Mouse (Mus musculus) lung, embryonic 16.5 days (tissue): ENCODE results near the gene Cryab. TPM values are rescaled to one million over a fixed set of nuclear protein-coding genes. Genes with fewer than 3 reads are reported as not detected.

Source experiments
- ATAC-seq: fragments of 200-750 bp; cut with Nextera tagmentation; 2 replicates; pipeline ENCODE4 v1.8.0; 2017; ENCODE audit warnings: low read depth, mild to moderate bottlenecking, moderate library complexity
- H3K27ac ChIP-seq: fragments of 300-500 bp; sonication (generic); 2 replicates; pipeline ENCODE4 v1.5.1; 2014; ENCODE audit warnings: mild to moderate bottlenecking, control low read depth, low read length
- H3K27me3 ChIP-seq: fragments of 300-500 bp; sonication (generic); 2 replicates; pipeline ENCODE4 v1.6.1; 2014; ENCODE audit warnings: low read depth, low read length, mixed read lengths; ENCODE audit not compliant: control insufficient read depth, insufficient read depth
- H3K36me3 ChIP-seq: fragments of 300-500 bp; sonication (generic); 2 replicates; pipeline ENCODE4 v1.6.1; 2014; ENCODE audit warnings: low read length; ENCODE audit not compliant: control insufficient read depth, insufficient read depth
- H3K4me1 ChIP-seq: fragments of 300-500 bp; sonication (generic); replicated peaks from 2 replicates; pipeline ENCODE4 v1.6.1; 2014; ENCODE audit warnings: low read length, mixed read lengths; ENCODE audit not compliant: control insufficient read depth, insufficient read depth
- H3K4me2 ChIP-seq: fragments of 300-500 bp; sonication (generic); 2 replicates; pipeline ENCODE4 v1.6.1; 2014; ENCODE audit warnings: low read depth, low read length, control low read depth
- H3K4me3 ChIP-seq: fragments of 300-500 bp; sonication (generic); 2 replicates; pipeline ENCODE4 v1.5.1; 2014; ENCODE audit warnings: mild to moderate bottlenecking, low read length, control low read depth
- H3K9ac ChIP-seq: fragments of 300-500 bp; sonication (generic); 2 replicates; pipeline ENCODE4 v1.6.1; 2014; ENCODE audit warnings: low read length, control low read depth
- H3K9me3 ChIP-seq: fragments of 300-500 bp; sonication (generic); 2 replicates; pipeline ENCODE4 v1.6.1; 2016; ENCODE audit warnings: low read length; ENCODE audit not compliant: control insufficient read depth
- WGBS: fragments of 180-500 bp; shearing (Covaris S2); extraction: QIAGEN DNeasy Blood & Tissue Kit; methylation state at CpG from one replicate; pipeline ENCODE4 v1.1.7; 2014; 5-methylcytosine and 5-hydroxymethylcytosine counted together
- polyA plus RNA-seq: library from polyadenylated mRNA; unstranded; fragments of >200 nt; fragmentation: Nextera tagmentation; extraction: Ambion mirVana; gene quantifications from 2 replicates; pipeline ENCODE4 v1.2.1, GENCODE M21; 2015

Cryab gene
- polyA plus RNA-seq, 1 experiment from 2014 or later, result 174 TPM

- no peak overlapping the region for H3K27ac ChIP-seq
- no peak overlapping the region for H3K9ac ChIP-seq
- no peak for ATAC-seq
- H3K4me3 ChIP-seq, result no peak overlapping the region
- H3K4me2 ChIP-seq, result no peak overlapping the region
- H3K36me3 ChIP-seq, result no peaks in the 10 kb centered on the region
- WGBS, result 82% methylated on average over 14 of the region's 14 CpGs
- H3K9me3 ChIP-seq, result no peaks in the 10 kb centered on the region
- H3K4me1 ChIP-seq, result peaks cover 7% of the 10 kb centered on the region
- H3K27me3 ChIP-seq, result no peaks in the 10 kb centered on the region
These were observed 10.0 kb upstream of the Cryab start for GRCm38 (mm10) chr9:50740867-50741784.

- 63% methylated on average over 3 of the region's 3 CpGs for WGBS
- Histone ChIP-seq H3K9me3 (no peaks in the 10 kb centered on the region), H3K9ac (no peak overlapping the region), H3K27me3 (no peaks in the 10 kb centered on the region), H3K4me3 (no peak overlapping the region), H3K27ac (no peak overlapping the region), H3K4me2 (no peak overlapping the region), H3K36me3 (no peaks in the 10 kb centered on the region), H3K4me1 (peaks cover 12% of the 10 kb centered on the region)
- ATAC-seq, result no peak
These were observed 8.9 kb upstream of the Cryab start for GRCm38 (mm10) chr9:50742261-50742660.

GRCm38 (mm10) chr9:50742744-50743143 lies 8.4 kb upstream of the Cryab start:
- Histone ChIP-seq H3K4me1 (peaks cover 12% of the 10 kb centered on the region), H3K36me3 (no peaks in the 10 kb centered on the region), H3K4me2 (no peak overlapping the region), H3K9me3 (no peaks in the 10 kb centered on the region), H3K27me3 (no peaks in the 10 kb centered on the region), H3K4me3 (no peak overlapping the region), H3K27ac (no peak overlapping the region), H3K9ac (no peak overlapping the region)
- ATAC-seq, result no peak
- 76% methylated on average over 2 of the region's 2 CpGs for WGBS

- H3K36me3 ChIP-seq, result no peaks in the 10 kb centered on the region
- H3K9me3 ChIP-seq, result no peaks in the 10 kb centered on the region
- peak overlapping the region; percentile 57 for H3K4me2 ChIP-seq
- WGBS, result 15% methylated on average over 7 of the region's 7 CpGs
- peaks cover 10% of the 10 kb centered on the region for H3K4me1 ChIP-seq
- ATAC-seq, result peak; percentile 83
- peak overlapping the region; percentile 94 for H3K27ac ChIP-seq
- no peaks in the 10 kb centered on the region for H3K27me3 ChIP-seq
- H3K9ac ChIP-seq, result peak overlapping the region; percentile 69
- H3K4me3 ChIP-seq, result peak overlapping the region; percentile 53
These were observed 5.3 kb upstream of the Cryab start for GRCm38 (mm10) chr9:50745806-50746205.

GRCm38 (mm10) chr9:50746214-50746677 lies 4.9 kb upstream of the Cryab start, which contains the start of gene 2310030G06Rik:
Gene 2310030G06Rik (minus strand): TSS chr9:50746536.
- 4% methylated on average over 19 of the region's 19 CpGs for WGBS
- H3K4me3 ChIP-seq, result peak within 1 kb of the TSS; percentile 53
- peak within 1 kb of the TSS; percentile 57 for H3K4me2 ChIP-seq

GRCm38 (mm10) chr9:50750706-50751105 lies 419 bp upstream of the Cryab start:
- Histone ChIP-seq H3K9me3 (no peaks in the 10 kb centered on the region), H3K27me3 (no peaks in the 10 kb centered on the region), H3K27ac (no peak overlapping the region), H3K9ac (no peak overlapping the region), H3K36me3 (no peaks in the 10 kb centered on the region), H3K4me1 (peaks cover 30% of the 10 kb centered on the region), H3K4me2 (no peak overlapping the region), H3K4me3 (no peak overlapping the region)
- ATAC-seq, result no peak
- 64% methylated on average over 6 of the region's 6 CpGs for WGBS

More at GRCm38 (mm10) chr9:50746214-50746677, 4.9 kb upstream of the Cryab start, which contains the start of gene 2310030G06Rik:
- ATAC-seq, result peak; percentile 80
- Histone ChIP-seq H3K36me3 (no peaks in the 10 kb centered on the region), H3K27me3 (no peaks in the 10 kb centered on the region), H3K4me1 (peaks cover 11% of the 10 kb centered on the region), H3K9me3 (no peaks in the 10 kb centered on the region), H3K9ac (peak within 1 kb of the TSS; percentile 69), H3K27ac (peak within 1 kb of the TSS; percentile 94)

GRCm38 (mm10) chr9:50752054-50752602 lies 1.0 kb downstream of the Cryab start, which contains the start of gene Hspb2:
Gene Hspb2 (minus strand): TSS chr9:50752354.
- no peaks in the 10 kb centered on the region for H3K27me3 ChIP-seq
- H3K9ac ChIP-seq, result peak within 1 kb of the TSS; percentile 65
- peak within 1 kb of the TSS; percentile 61 for H3K4me2 ChIP-seq
- peak; percentile 59 for ATAC-seq
- H3K27ac ChIP-seq, result peak within 1 kb of the TSS; percentile 92
- WGBS, result 52% methylated on average over 14 of the region's 14 CpGs
- no peaks in the 10 kb centered on the region for H3K36me3 ChIP-seq
- H3K4me3 ChIP-seq, result peak within 1 kb of the TSS; percentile 48
- H3K9me3 ChIP-seq, result no peaks in the 10 kb centered on the region
- peaks cover 24% of the 10 kb centered on the region for H3K4me1 ChIP-seq

- Histone ChIP-seq H3K36me3 (no peaks in the 10 kb centered on the region), H3K27ac (peak overlapping the region; percentile 92), H3K4me1 (peaks cover 24% of the 10 kb centered on the region), H3K27me3 (no peaks in the 10 kb centered on the region), H3K4me3 (peak overlapping the region; percentile 48), H3K9me3 (no peaks in the 10 kb centered on the region), H3K9ac (peak overlapping the region; percentile 65), H3K4me2 (peak overlapping the region; percentile 61)
- WGBS, result 54% methylated on average over 17 of the region's 17 CpGs
- peak; percentile 91 for ATAC-seq
These were observed 1.9 kb downstream of the Cryab start for GRCm38 (mm10) chr9:50752784-50753615.
